Mouse (Mus musculus) CH12.LX (cell line): ENCODE measurements around the gene Tlx1.

Source experiments
- CTCF ChIP-seq, 2 experiments: IDR thresholded peaks in 1 of 2; conservative IDR thresholded peaks in 1 of 2; 2 replicates each; pipeline ENCODE4 v1.5.1; 2011 to 2012; ENCODE audit warnings: low read depth in 2 of 2, low read length in 2 of 2, improper control_type of control experiment in 1 of 2, inconsistent platforms in 1 of 2, mild to moderate bottlenecking in 1 of 2, moderate library complexity in 1 of 2
- E2F4 ChIP-seq: IDR thresholded peaks from 2 replicates; pipeline ENCODE4 v1.6.1; 2011; ENCODE audit warnings: low read depth, low read length, improper control_type of control experiment; ENCODE audit not compliant: insufficient replicate concordance
- GABPA ChIP-seq: IDR thresholded peaks from 2 replicates; pipeline ENCODE4 v1.6.1; 2012; ENCODE audit warnings: low read depth, low read length, improper control_type of control experiment, inconsistent platforms; ENCODE audit not compliant: insufficient replicate concordance
- JUND ChIP-seq: conservative IDR thresholded peaks from 2 replicates; pipeline ENCODE4 v1.6.1; 2011; ENCODE audit warnings: low read depth, low read length, improper control_type of control experiment
- NRF1 ChIP-seq: IDR thresholded peaks from 2 replicates; pipeline ENCODE4 v1.6.1; 2014; ENCODE audit warnings: low read depth, mild to moderate bottlenecking, inconsistent platforms, low read length, improper control_type of control experiment, moderate library complexity
- POLR2A ChIP-seq: IDR thresholded peaks from 2 replicates; pipeline ENCODE4 v1.6.1; 2011; ENCODE audit warnings: low read depth, mild to moderate bottlenecking, improper control_type of control experiment, low read length
- POLR2AphosphoS2 ChIP-seq: IDR thresholded peaks from 2 replicates; pipeline ENCODE4 v1.6.1; 2011; ENCODE audit warnings: low read depth, low read length, improper control_type of control experiment
- RAD21 ChIP-seq: IDR thresholded peaks from 2 replicates; pipeline ENCODE4 v1.6.1; 2011; ENCODE audit warnings: low read depth, mild to moderate bottlenecking, low read length, improper control_type of control experiment, moderate library complexity
- RCOR1 ChIP-seq: conservative IDR thresholded peaks from 2 replicates; pipeline ENCODE4 v1.6.1; 2012; ENCODE audit warnings: low read depth, mild to moderate bottlenecking, inconsistent platforms, low read length, improper control_type of control experiment
- SIN3A ChIP-seq: IDR thresholded peaks from 2 replicates; pipeline ENCODE4 v1.6.1; 2012; ENCODE audit warnings: low read length, improper control_type of control experiment, inconsistent platforms
- SMC3 ChIP-seq: IDR thresholded peaks from 2 replicates; pipeline ENCODE4 v1.6.1; 2011; ENCODE audit warnings: low read depth, low read length, improper control_type of control experiment
- USF1 ChIP-seq: IDR thresholded peaks from 2 replicates; pipeline ENCODE4 v1.6.1; 2014; ENCODE audit warnings: low read depth, mild to moderate bottlenecking, inconsistent platforms, low read length, improper control_type of control experiment
- USF2 ChIP-seq: conservative IDR thresholded peaks from 2 replicates; pipeline ENCODE4 v1.6.1; 2011; ENCODE audit warnings: low read depth, low read length, improper control_type of control experiment
- ZMIZ1 ChIP-seq: IDR thresholded peaks from 2 replicates; pipeline ENCODE4 v1.6.1; 2012; ENCODE audit warnings: low read depth, mild to moderate bottlenecking, inconsistent platforms, low read length, improper control_type of control experiment

DNA sequence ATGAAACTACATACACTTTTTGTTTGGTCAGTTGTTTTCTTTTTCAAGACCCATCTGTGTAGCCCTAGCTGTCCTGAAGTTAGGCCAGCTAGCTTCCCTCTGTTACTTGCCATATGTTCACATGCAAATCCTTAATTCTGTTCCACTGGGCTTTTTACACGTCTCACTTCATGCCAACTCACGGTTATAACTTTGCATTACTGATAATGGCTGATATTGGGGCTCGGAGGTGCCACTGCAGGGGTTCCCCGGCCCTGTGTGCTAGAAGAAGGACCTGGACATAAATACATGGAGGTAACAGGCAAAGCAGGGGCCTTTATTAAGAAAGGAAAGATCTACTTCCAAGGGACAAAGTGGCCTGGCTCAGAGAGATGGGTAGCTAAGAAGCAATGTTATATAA is 29.0 kb downstream of the Tlx1 start:
- TF ChIP-seq POLR2A: no peak
- TF ChIP-seq POLR2AphosphoS2: no peak
- no peak for TF ChIP-seq CTCF (conservative IDR thresholded peaks at IDR 0.05 in 1 of 2, IDR thresholded peaks at IDR 0.05 in 1 of 2; ENCODE audit: low read depth in 2 of 2, low read length in 2 of 2)
- TF ChIP-seq USF1: no peak
- no peak for TF ChIP-seq RCOR1
- no peak for TF ChIP-seq ZMIZ1
- TF ChIP-seq NRF1: no peak
- no peak for TF ChIP-seq USF2
- TF ChIP-seq RAD21: no peak
- TF ChIP-seq SIN3A: no peak
- no peak for TF ChIP-seq E2F4
- TF ChIP-seq JUND: no peak
- TF ChIP-seq SMC3: no peak
- no peak for TF ChIP-seq GABPA
